Mouse (Mus musculus) forebrain, embryonic 14.5 days (tissue): Measurements from ENCODE around the gene Epha3. TPM values are rescaled to one million over a fixed set of nuclear protein-coding genes. Genes with fewer than 3 reads are reported as not detected.

ENCODE experiments used
- ATAC-seq: fragments of 200-750 bp; cut with Nextera tagmentation; 2 replicates; pipeline ENCODE4 v1.8.0; 2017; ENCODE audit warnings: mild to moderate bottlenecking, moderate library complexity
- DNase-seq: peaks from one replicate; pipeline ENCODE4 v3.0.0-alpha.2; 2015; ENCODE audit warnings: low spot score
- H3K27ac ChIP-seq: fragments of 300-500 bp; sonication (generic); 2 replicates; pipeline ENCODE4 v1.5.1; 2014; ENCODE audit warnings: low read depth, mild to moderate bottlenecking, control low read depth, low read length, moderate library complexity
- H3K27me3 ChIP-seq: fragments of 300-500 bp; sonication (generic); replicated peaks from 2 replicates; pipeline ENCODE4 v1.6.1; 2014; ENCODE audit warnings: low read length, control low read depth, mixed read lengths; ENCODE audit not compliant: control insufficient read depth, insufficient read depth
- H3K36me3 ChIP-seq: fragments of 300-500 bp; sonication (generic); 2 replicates; pipeline ENCODE4 v1.6.1; 2014; ENCODE audit warnings: low read length, control low read depth; ENCODE audit not compliant: control insufficient read depth, insufficient read depth
- H3K4me1 ChIP-seq: fragments of 300-500 bp; sonication (generic); 2 replicates; pipeline ENCODE4 v1.6.1; 2014; ENCODE audit warnings: antibody characterized with exemption, low read length, control low read depth; ENCODE audit not compliant: control insufficient read depth, insufficient read depth
- H3K4me2 ChIP-seq: fragments of 300-500 bp; sonication (generic); 2 replicates; pipeline ENCODE4 v1.6.1; 2014; ENCODE audit warnings: mild to moderate bottlenecking, control low read depth, low read length
- H3K4me3 ChIP-seq: fragments of 300-500 bp; sonication (generic); 2 replicates; pipeline ENCODE4 v1.5.1; 2014; ENCODE audit warnings: low read depth, low read length, control low read depth
- H3K9ac ChIP-seq: fragments of 300-500 bp; sonication (generic); 2 replicates; pipeline ENCODE4 v1.6.1; 2014; ENCODE audit warnings: mild to moderate bottlenecking, low read length, control low read depth, moderate library complexity
- H3K9me3 ChIP-seq: fragments of 300-500 bp; sonication (generic); replicated peaks from 2 replicates; pipeline ENCODE4 v1.6.1; 2016; ENCODE audit warnings: low read length, control low read depth, mixed read lengths; ENCODE audit not compliant: control insufficient read depth
- WGBS: fragments of 180-500 bp; shearing (Covaris S2); extraction: QIAGEN DNeasy Blood & Tissue Kit; methylation state at CpG from one replicate; pipeline ENCODE4 v1.1.7; 2014; 5-methylcytosine and 5-hydroxymethylcytosine counted together
- polyA plus RNA-seq: library from polyadenylated mRNA; unstranded; fragments of >200 nt; fragmentation: Nextera tagmentation; extraction: Ambion mirVana; gene quantifications from 2 replicates; pipeline ENCODE4 v1.2.1, GENCODE M21; 2014

The Epha3 gene
- polyA plus RNA-seq, 1 experiment from 2014 or later = 68.7 TPM

DNA sequence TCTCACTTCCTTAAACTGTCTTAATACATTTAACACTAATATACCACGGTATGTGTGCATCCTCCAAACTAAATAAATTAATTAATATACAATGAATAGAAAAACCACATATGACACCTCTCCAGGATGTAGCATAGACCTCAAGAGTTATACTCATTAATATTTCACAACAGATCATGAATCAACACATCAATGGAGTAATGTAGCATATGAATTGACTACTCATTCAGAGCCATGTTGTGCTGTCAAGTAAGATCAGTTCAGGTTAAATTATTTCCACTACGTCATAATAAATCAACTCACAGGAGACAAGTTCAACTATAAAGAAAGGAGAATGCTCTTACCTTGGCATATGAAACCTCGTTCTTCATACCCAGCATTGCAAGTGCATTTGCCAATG lies 91.4 kb downstream of the Epha3 start:
- ATAC-seq = no peak
- H3K36me3 ChIP-seq = no peaks in the 10 kb centered on the region
- no peak overlapping the region for H3K9ac ChIP-seq
- no peak for DNase-seq
- no peaks in the 10 kb centered on the region for H3K4me1 ChIP-seq
- no peaks in the 10 kb centered on the region for H3K9me3 ChIP-seq
- H3K4me2 ChIP-seq = no peak overlapping the region
- no peak overlapping the region for H3K27ac ChIP-seq
- WGBS = 90% methylated on average over 3 of the region's 3 CpGs
- H3K4me3 ChIP-seq = no peak overlapping the region
- H3K27me3 ChIP-seq = no peaks in the 10 kb centered on the region

DNA sequence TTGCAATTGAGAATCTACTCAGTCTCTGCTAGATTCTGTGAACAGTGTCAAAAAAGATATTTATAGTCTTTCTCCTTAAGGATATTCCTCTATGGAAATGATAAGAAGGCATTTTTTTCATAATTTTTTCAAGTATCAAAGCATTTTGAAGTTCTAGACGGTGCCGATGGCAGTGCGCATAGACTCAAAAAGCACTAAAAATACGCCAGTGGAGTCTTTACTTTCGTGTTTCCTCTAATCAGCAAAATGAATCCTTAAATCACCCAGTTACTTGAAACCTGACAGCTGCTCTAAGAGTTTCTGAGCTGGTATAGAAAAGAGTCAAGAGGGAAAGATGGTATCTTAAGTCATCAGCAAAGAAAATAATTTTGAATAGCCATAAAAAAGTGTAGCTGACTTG lies 96.4 kb downstream of the Epha3 start:
- H3K4me1 ChIP-seq = no peaks in the 10 kb centered on the region
- no peak overlapping the region for H3K9ac ChIP-seq
- H3K36me3 ChIP-seq = no peaks in the 10 kb centered on the region
- ATAC-seq = no peak
- H3K27ac ChIP-seq = no peak overlapping the region
- 89% methylated on average over 5 of the region's 5 CpGs for WGBS
- H3K9me3 ChIP-seq = no peaks in the 10 kb centered on the region
- H3K4me3 ChIP-seq = no peak overlapping the region
- no peak overlapping the region for H3K4me2 ChIP-seq
- DNase-seq = no peak
- H3K27me3 ChIP-seq = no peaks in the 10 kb centered on the region

DNA sequence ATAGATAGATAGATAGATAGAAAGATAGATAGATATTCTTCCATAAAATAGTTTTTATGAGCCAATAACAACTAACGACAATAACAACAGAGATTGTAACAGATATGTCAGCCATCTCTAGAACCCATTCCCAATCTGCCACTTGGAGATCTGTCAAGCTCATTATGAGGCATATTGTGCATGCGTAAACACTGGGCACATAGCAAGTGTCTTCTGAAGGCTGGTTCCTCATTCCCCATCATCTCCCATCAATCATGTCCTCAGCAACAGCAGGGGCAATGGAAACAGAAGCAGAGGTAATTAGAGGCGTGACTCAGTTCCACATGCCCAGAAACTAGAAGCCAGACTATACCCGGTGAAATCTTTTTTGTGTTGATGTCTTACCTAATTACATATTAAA lies 102.8 kb downstream of the Epha3 start:
- H3K4me2 ChIP-seq = no peak overlapping the region
- WGBS = 32% methylated on average over 4 of the region's 4 CpGs
- H3K27ac ChIP-seq = no peak overlapping the region
- H3K36me3 ChIP-seq = no peaks in the 10 kb centered on the region
- no peaks in the 10 kb centered on the region for H3K27me3 ChIP-seq
- H3K4me3 ChIP-seq = no peak overlapping the region
- no peaks in the 10 kb centered on the region for H3K9me3 ChIP-seq
- H3K4me1 ChIP-seq = peaks cover 5% of the 10 kb centered on the region; the same call in 1 of the 2 replicates
- no peak overlapping the region for H3K9ac ChIP-seq
- peak; percentile 85 for DNase-seq
- ATAC-seq = peak; percentile 89

DNA sequence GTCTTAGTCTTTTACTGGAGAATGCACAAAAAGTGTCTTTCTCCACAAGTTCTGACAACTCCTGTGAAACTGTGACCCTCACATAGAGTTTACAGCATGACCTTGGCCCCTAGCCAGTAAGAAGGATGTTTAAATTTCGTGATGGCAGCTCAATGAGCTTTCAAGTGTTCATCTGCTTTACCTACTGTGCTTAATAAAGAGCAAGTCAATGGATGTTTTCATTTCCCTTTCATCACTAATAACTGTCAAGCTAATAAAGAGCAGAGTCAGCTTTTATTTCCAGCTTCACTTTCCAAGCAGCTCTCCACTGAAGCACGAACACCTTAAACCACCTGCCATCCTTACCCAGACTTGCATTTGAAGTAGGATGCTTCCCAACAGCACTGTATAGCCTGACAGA lies 103.9 kb downstream of the Epha3 start:
- DNase-seq = no peak
- ATAC-seq = no peak
- Histone ChIP-seq H3K9ac (no peak overlapping the region), H3K36me3 (no peaks in the 10 kb centered on the region), H3K9me3 (no peaks in the 10 kb centered on the region), H3K4me1 (peaks cover 5% of the 10 kb centered on the region; the same call in 1 of the 2 replicates), H3K4me2 (no peak overlapping the region), H3K27me3 (no peaks in the 10 kb centered on the region), H3K27ac (no peak overlapping the region), H3K4me3 (no peak overlapping the region)
- 15% methylated on average over 2 of the region's 2 CpGs for WGBS

DNA sequence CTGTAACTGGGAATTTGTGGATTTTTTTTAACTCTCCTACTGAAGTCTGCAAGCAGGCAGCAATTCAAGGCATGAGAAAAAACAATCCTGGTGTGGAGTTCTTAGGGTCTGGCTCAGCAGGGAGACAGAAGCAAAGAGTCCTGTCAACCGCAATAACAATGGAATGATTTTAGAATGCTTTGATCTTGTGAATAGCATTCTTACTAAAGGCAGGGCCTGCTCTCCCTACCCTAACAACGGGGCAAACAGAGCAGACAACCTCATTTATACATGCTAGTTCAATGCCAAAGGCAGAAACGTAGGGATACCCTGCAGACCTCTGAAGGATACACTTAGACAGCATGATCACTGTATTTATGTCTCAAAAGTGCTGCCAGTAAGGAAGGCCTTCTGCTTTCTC lies 110.9 kb downstream of the Epha3 start:
- Histone ChIP-seq H3K4me3 (no peak overlapping the region), H3K9ac (no peak overlapping the region), H3K4me1 (peaks cover 10% of the 10 kb centered on the region), H3K27me3 (no peaks in the 10 kb centered on the region), H3K9me3 (no peaks in the 10 kb centered on the region), H3K27ac (peak overlapping the region; percentile 23), H3K36me3 (no peaks in the 10 kb centered on the region), H3K4me2 (no peak overlapping the region)
- ATAC-seq (peak; percentile 77), DNase-seq (peak; percentile 75)
- WGBS = under 1% methylated on average over 3 of the region's 3 CpGs

DNA sequence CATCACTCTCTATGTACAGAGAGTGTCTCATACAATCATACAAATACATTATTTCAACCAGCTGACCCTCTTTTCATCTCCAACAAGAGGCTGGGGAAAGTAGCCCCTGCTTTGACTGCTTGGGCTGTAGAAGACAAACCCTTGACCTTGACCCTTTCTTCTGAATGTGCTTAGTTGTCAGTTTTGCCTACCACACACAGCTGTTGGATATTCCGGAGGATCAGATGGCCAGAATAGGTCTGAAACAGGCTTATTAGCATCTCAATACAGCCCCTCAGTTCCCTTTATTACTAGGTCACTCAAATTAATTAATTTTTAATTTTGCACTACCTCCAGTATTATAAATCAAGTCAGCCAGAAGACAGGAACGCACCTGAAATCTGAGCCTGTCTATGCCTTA lies 116.2 kb downstream of the Epha3 start:
- DNase-seq = peak; percentile 65
- H3K36me3 ChIP-seq = no peaks in the 10 kb centered on the region
- ATAC-seq = peak; percentile 70
- H3K9ac ChIP-seq = no peak overlapping the region
- H3K27me3 ChIP-seq = no peaks in the 10 kb centered on the region
- H3K9me3 ChIP-seq = no peaks in the 10 kb centered on the region
- 8% methylated on average over 2 of the region's 2 CpGs for WGBS
- H3K27ac ChIP-seq = peak overlapping the region; percentile 29; the same call in 1 of the 2 replicates
- H3K4me2 ChIP-seq = no peak overlapping the region
- H3K4me3 ChIP-seq = no peak overlapping the region
- peaks cover 26% of the 10 kb centered on the region for H3K4me1 ChIP-seq

DNA sequence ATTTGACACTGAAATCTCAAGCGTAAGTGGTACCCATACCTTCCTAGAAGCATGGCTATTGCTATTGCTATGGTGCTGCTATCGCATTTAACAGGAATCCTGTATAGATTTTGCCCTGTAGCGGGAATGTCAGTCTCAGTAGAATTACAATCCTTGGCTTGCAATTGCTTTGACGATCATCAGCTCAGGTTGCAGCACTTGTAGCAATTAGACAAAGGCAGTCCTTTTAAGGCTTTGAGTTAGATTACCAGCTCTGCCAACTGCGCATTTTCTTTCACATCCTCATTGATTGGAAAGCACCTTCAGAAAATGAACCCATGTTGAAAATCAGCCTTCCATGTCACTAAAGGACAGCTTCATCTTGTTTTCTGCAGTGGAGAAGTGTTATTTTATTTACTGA lies 118.5 kb downstream of the Epha3 start:
- Histone ChIP-seq H3K4me3 (no peak overlapping the region), H3K4me2 (no peak overlapping the region)
- peak; percentile 72 for DNase-seq

DNA sequence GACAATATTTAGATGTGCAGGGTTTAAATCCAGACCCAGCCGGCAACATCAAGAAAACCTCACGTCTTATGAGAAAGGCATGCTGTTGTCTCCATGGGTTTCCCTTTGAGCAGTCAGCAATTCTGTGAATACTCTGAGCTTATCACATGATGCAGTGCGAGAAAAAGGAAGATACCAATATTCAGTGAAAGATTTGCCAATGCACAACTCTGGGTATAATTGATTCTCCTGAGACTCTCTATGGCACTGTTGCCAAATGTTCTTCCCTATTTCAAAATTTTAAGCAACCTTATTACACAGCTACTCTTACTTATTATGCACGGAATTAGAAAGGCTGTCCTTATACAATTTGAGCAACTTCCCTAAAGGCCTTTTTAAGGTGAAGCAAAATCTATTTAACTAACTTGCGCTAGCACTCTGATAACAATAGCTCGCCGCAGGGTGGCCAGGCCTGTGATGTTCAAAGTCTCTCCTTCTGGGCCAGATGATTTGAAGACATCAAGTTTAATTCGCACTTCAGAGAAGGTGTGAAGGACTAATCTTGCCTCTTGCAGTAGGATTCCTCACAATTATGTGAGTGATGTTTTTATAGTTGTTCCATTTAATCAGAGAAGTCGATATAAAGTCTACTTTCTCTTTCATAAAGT lies 120.6 kb downstream of the Epha3 start:
- DNase-seq (peak; percentile 62), ATAC-seq (peak; percentile 45; the same call in 1 of the 2 replicates)
- Histone ChIP-seq H3K4me3 (no peak overlapping the region), H3K9ac (no peak overlapping the region), H3K4me1 (peaks cover 23% of the 10 kb centered on the region), H3K27me3 (no peaks in the 10 kb centered on the region), H3K27ac (no peak overlapping the region), H3K4me2 (no peak overlapping the region), H3K9me3 (no peaks in the 10 kb centered on the region), H3K36me3 (no peaks in the 10 kb centered on the region)
- 44% methylated on average over 9 of the region's 9 CpGs for WGBS

More for the DNA sequence above, 118.5 kb downstream of the Epha3 start:
- peak overlapping the region; percentile 48; the same call in 1 of the 2 replicates for H3K27ac ChIP-seq
- H3K4me1 ChIP-seq = peaks cover 24% of the 10 kb centered on the region
- H3K36me3 ChIP-seq = no peaks in the 10 kb centered on the region
- no peak for ATAC-seq
- no peaks in the 10 kb centered on the region for H3K27me3 ChIP-seq
- H3K9ac ChIP-seq = no peak overlapping the region
- WGBS = 18% methylated on average over 5 of the region's 5 CpGs
- H3K9me3 ChIP-seq = no peaks in the 10 kb centered on the region

DNA sequence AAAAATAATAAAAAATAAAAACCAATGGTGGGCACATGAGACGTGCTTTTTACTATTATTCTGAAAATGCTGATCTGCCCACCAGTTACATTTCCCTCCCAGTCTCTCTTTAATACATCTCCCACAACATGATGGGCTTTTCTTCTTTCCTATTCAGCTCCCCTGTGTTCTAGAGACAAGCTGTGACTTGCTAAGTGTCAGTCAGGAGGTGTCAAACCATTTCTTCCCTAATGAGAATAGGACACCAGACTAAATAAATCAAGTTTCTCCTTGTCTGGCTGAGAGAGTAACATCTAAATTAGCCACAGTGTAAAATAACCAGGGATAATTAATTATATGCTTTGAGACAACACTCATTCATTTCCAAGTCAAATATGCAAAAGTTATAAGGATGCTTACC lies 144.7 kb downstream of the Epha3 start:
- DNase-seq (peak; percentile 67), ATAC-seq (peak; percentile 72)
- Histone ChIP-seq H3K27ac (no peak overlapping the region), H3K4me3 (no peak overlapping the region), H3K4me1 (no peaks in the 10 kb centered on the region), H3K9me3 (no peaks in the 10 kb centered on the region), H3K4me2 (no peak overlapping the region), H3K27me3 (no peaks in the 10 kb centered on the region), H3K9ac (no peak overlapping the region), H3K36me3 (no peaks in the 10 kb centered on the region)
- WGBS = 50% methylated on average over 1 of the region's 1 CpGs
